Mouse (Mus musculus) heart, adult 2 months (tissue): ENCODE data around the gene Hspb3. TPM values are rescaled to one million over a fixed set of nuclear protein-coding genes. Genes with fewer than 3 reads are reported as not detected.

ENCODE experiments used
- DNase-seq, 2 experiments: peaks; one replicate each; pipeline ENCODE4 v3.0.0; 2021
- H3K27ac ChIP-seq: fragments of 200-600 bp; 2 replicates; pipeline ENCODE4 v1.8.1; 2022
- H3K27me3 ChIP-seq: fragments of 200-500 bp; 2 replicates; pipeline ENCODE4 v1.6.1; 2012; ENCODE audit warnings: mild to moderate bottlenecking, low read length, inconsistent platforms, mixed read lengths; ENCODE audit not compliant: control insufficient read depth, insufficient read depth
- H3K36me3 ChIP-seq: fragments of 200-500 bp; 2 replicates; pipeline ENCODE4 v1.6.1; 2012; ENCODE audit warnings: low read length, inconsistent platforms; ENCODE audit not compliant: control insufficient read depth, insufficient read depth
- H3K4me1 ChIP-seq: fragments of 200-500 bp; 2 replicates; pipeline ENCODE4 v1.6.1; 2011; ENCODE audit warnings: low read length; ENCODE audit not compliant: control insufficient read depth, insufficient read depth
- H3K4me3 ChIP-seq: fragments of 200-600 bp; 2 replicates; pipeline ENCODE4 v1.8.1; 2022
- H3K79me2 ChIP-seq: fragments of 200-500 bp; replicated peaks from 2 replicates; pipeline ENCODE4 v1.6.1; 2012; ENCODE audit warnings: mild to moderate bottlenecking, inconsistent platforms, low read length, moderate library complexity, mixed read lengths; ENCODE audit not compliant: control insufficient read depth, insufficient read depth
- H3K9ac ChIP-seq: fragments of 200-500 bp; 2 replicates; pipeline ENCODE4 v1.6.1; 2012; ENCODE audit warnings: low read depth, mild to moderate bottlenecking, control low read depth, inconsistent platforms, low read length, mixed read lengths
- CTCF ChIP-seq: fragments of 200-600 bp; IDR thresholded peaks from 2 replicates; pipeline ENCODE4 v1.8.1; 2022; ENCODE audit warnings: antibody characterized with exemption, mild to moderate bottlenecking, moderate library complexity
- EP300 ChIP-seq: fragments of 200-500 bp; IDR thresholded peaks from 2 replicates; pipeline ENCODE4 v1.6.1; 2011; ENCODE audit warnings: low read depth, low read length, control low read depth; ENCODE audit not compliant: insufficient read depth
- POLR2A ChIP-seq: fragments of 200-500 bp; IDR thresholded peaks from 2 replicates; pipeline ENCODE4 v1.6.1; 2011; ENCODE audit warnings: mild to moderate bottlenecking, low read depth, low read length, control low read depth; ENCODE audit not compliant: insufficient read depth
- whole genome bisulfite sequencing: fragments of 180-500 bp; shearing (Covaris S2); methylation state at CpG from one replicate; pipeline ENCODE4 v1.1.7; 2018; 5-methylcytosine and 5-hydroxymethylcytosine counted together
- intact Hi-C: fragments of 180-260 bp; cut with DNase I; formaldehyde crosslinking; loops from one replicate; pipeline ENCODE4 v1.15.1; 2025
- long read RNA-seq: library from polyadenylated mRNA; stranded (forward); transcript quantifications from one replicate; pipeline ENCODE4 v2.0.0, GENCODE M21; 2021
- polyA plus RNA-seq: library from polyadenylated mRNA; depleted of rRNA; stranded (reverse); fragments of >200 nt; gene quantifications from 2 replicates; pipeline ENCODE4 v1.2.3, GENCODE M21; 2012; rRNA removed
- total RNA-seq, 2 experiments: library from RNA; stranded (reverse); gene quantifications; 2 replicates each; pipeline ENCODE4 v1.2.3; 2021

Gene Hspb3
- total RNA-seq (10 to 100 TPM; 14.2 to 17.6 TPM), polyA plus RNA-seq (19.6 and 35.9 TPM in 2 replicates)
- long read RNA-seq, transcript Hspb3-201 (1 exons, 781 nt), result major isoform, 7 of 7 reads
- long read RNA-seq, partial matches to known transcripts, result 0 of 7 reads
- long read RNA-seq, other reads (novel, unspliced or antisense), result 0 of 7 reads

GRCm38 (mm10) chr13:113663151-113663779 is at the start of gene Hspb3:
TSS of gene Hspb3 (minus strand) at chr13:113663676.
- 34% methylated on average over 28 of the region's 28 CpGs for WGBS
- intact Hi-C loops, result no loop called here
- peak within 1 kb of the TSS; percentile 51 for H3K4me3 ChIP-seq

GRCm38 (mm10) chr13:113713186-113713585 is 49.7 kb upstream of the Hspb3 start:
- no peaks in the 10 kb centered on the region for H3K36me3 ChIP-seq

More at GRCm38 (mm10) chr13:113663151-113663779, at the start of gene Hspb3:
- TF ChIP-seq POLR2A (peak; percentile 27; the same call in 1 of the 2 replicates), EP300 (no peak)
- Histone ChIP-seq H3K9ac (peak within 1 kb of the TSS; percentile 45), H3K4me1 (no peaks in the 10 kb centered on the region), H3K27me3 (no peaks in the 10 kb centered on the region), H3K36me3 (no peaks in the 10 kb centered on the region), H3K79me2 (no peaks in the 10 kb centered on the region), H3K27ac (peak within 1 kb of the TSS; percentile 82)
- DNase-seq, result peak; percentile 53 to 57

GRCm38 (mm10) chr13:113706183-113706582 is 42.7 kb upstream of the Hspb3 start:
- TF ChIP-seq EP300 (no peak), POLR2A (no peak), CTCF (no peak)
- WGBS, result 40% methylated on average over 4 of the region's 4 CpGs

More at GRCm38 (mm10) chr13:113713186-113713585, 49.7 kb upstream of the Hspb3 start:
- H3K9ac ChIP-seq, result no peak overlapping the region
- H3K27ac ChIP-seq, result no peak overlapping the region
- H3K4me3 ChIP-seq, result no peak overlapping the region
- no peaks in the 10 kb centered on the region for H3K4me1 ChIP-seq
- TF ChIP-seq CTCF (no peak), POLR2A (no peak), EP300 (no peak)
- 91% methylated on average over 3 of the region's 3 CpGs for WGBS
- no peaks in the 10 kb centered on the region for H3K79me2 ChIP-seq
- DNase-seq, result no peak
- intact Hi-C loops, result no loop called here
- H3K27me3 ChIP-seq, result no peaks in the 10 kb centered on the region

GRCm38 (mm10) chr13:113701185-113701584 is 37.7 kb upstream of the Hspb3 start:
- Histone ChIP-seq H3K4me3 (no peak overlapping the region), H3K27ac (no peak overlapping the region), H3K9ac (no peak overlapping the region), H3K36me3 (no peaks in the 10 kb centered on the region), H3K79me2 (no peaks in the 10 kb centered on the region), H3K4me1 (no peaks in the 10 kb centered on the region), H3K27me3 (no peaks in the 10 kb centered on the region)
- WGBS, result 92% methylated on average over 3 of the region's 3 CpGs
- intact Hi-C loops, result no loop called here
- DNase-seq, result no peak
- TF ChIP-seq POLR2A (no peak), EP300 (no peak), CTCF (no peak)

More at GRCm38 (mm10) chr13:113706183-113706582, 42.7 kb upstream of the Hspb3 start:
- Histone ChIP-seq H3K79me2 (no peaks in the 10 kb centered on the region), H3K27ac (no peak overlapping the region), H3K4me3 (no peak overlapping the region), H3K9ac (no peak overlapping the region), H3K27me3 (no peaks in the 10 kb centered on the region), H3K36me3 (no peaks in the 10 kb centered on the region), H3K4me1 (no peaks in the 10 kb centered on the region)
- intact Hi-C loops, result no loop called here
- no peak for DNase-seq

GRCm38 (mm10) chr13:113699928-113700327 is 36.5 kb upstream of the Hspb3 start:
- TF ChIP-seq CTCF, result no peak
- TF ChIP-seq POLR2A, result no peak
- TF ChIP-seq EP300, result no peak
- H3K79me2 ChIP-seq, result no peaks in the 10 kb centered on the region
- intact Hi-C loops, result no loop called here
- no peak overlapping the region for H3K9ac ChIP-seq
- H3K27ac ChIP-seq, result no peak overlapping the region
- H3K4me1 ChIP-seq, result no peaks in the 10 kb centered on the region
- H3K27me3 ChIP-seq, result no peaks in the 10 kb centered on the region
- H3K4me3 ChIP-seq, result no peak overlapping the region
- H3K36me3 ChIP-seq, result no peaks in the 10 kb centered on the region
- no peak for DNase-seq
- 95% methylated on average over 8 of the region's 8 CpGs for WGBS

GRCm38 (mm10) chr13:113699415-113699873 is 36.0 kb upstream of the Hspb3 start:
- no peak for TF ChIP-seq CTCF
- no peak for TF ChIP-seq POLR2A
- TF ChIP-seq EP300, result no peak
- intact Hi-C loops, result no loop called here

More at GRCm38 (mm10) chr13:113699415-113699873, 36.0 kb upstream of the Hspb3 start:
- WGBS, result 59% methylated on average over 11 of the region's 11 CpGs
- H3K27me3 ChIP-seq, result no peaks in the 10 kb centered on the region
- no peak overlapping the region for H3K9ac ChIP-seq
- no peaks in the 10 kb centered on the region for H3K4me1 ChIP-seq
- H3K4me3 ChIP-seq, result no peak overlapping the region
- no peak overlapping the region for H3K27ac ChIP-seq
- no peak for DNase-seq
- no peaks in the 10 kb centered on the region for H3K36me3 ChIP-seq
- no peaks in the 10 kb centered on the region for H3K79me2 ChIP-seq
